Comparison of ENCODE assay signal across 10 mouse cellular contexts in genomic region chr2:94466531-94466930, GRCm38 (mm10). TPM values are rescaled to one million over a fixed set of nuclear protein-coding genes. Genes with fewer than 3 reads are reported as not detected.
DNase-seq lines count a peak whose midpoint lies in the region; ATAC-seq lines count a peak whose summit lies in the region.
"Had no signal": no experiment of that assay in that cellular context is flagged by ENCODE, and none has a peak within 500 bp of the region (broad histone marks: within the 10 kb centered on the region; RNA-seq: fewer than 3 reads in every experiment).

No protein-coding gene starts in this region.

- ATAC-seq in cerebellum, adult (ENCODE audit: insufficient number of reproducible peaks, low FRiP score, low TSS enrichment): no peak
- ATAC-seq: intestine, postnatal 0 days had no signal

- peak; percentile 42 for DNase-seq in cerebellum, adult 9-10 months
- DNase-seq in kidney, postnatal 10 days: peak; percentile 24
- no peak for DNase-seq in kidney, adult 11 months
- peak; percentile 39 for DNase-seq in right cerebral cortex, postnatal 4 days
- DNase-seq in right cerebral cortex, postnatal 10 days (ENCODE audit: low spot score in 2 of 2): no peak
- no peak for DNase-seq in adrenal gland, adult 2 months
- DNase-seq: gastrocnemius, postnatal 14 days; liver, embryonic 13.5 days had no signal

RNA-seq across cellular contexts. Expression of gene Api5, which starts 28.6 kb away (rescaled TPM):
- total RNA-seq in adrenal gland, adult 2 months (2021): 10 to 100 TPM; 72.5 to 73.1 TPM
- polyA plus RNA-seq in adrenal gland, adult 2 months (2012; rRNA removed): 11.5 and 12.4 TPM in 2 replicates

Comparison
In these comparisons a context has a peak if more than half of its experiments do, and no peak if none do; other contexts are left out.
1. DNase-seq: peak in cerebellum, adult 9-10 months (single experiment), kidney, postnatal 10 days (single experiment) and right cerebral cortex, postnatal 4 days (single experiment); none in kidney, adult 11 months (single experiment), right cerebral cortex, postnatal 10 days (0 of 2) and adrenal gland, adult 2 months (single experiment).